Mouse (Mus musculus) spleen, postnatal 36 days (tissue): ENCODE data around the gene Gm21988.

Experiments
- DNase-seq, 2 experiments: peaks; one replicate each; pipeline ENCODE4 v3.0.0; 2022; ENCODE audit warnings: low spot score in 2 of 2, mixed read lengths in 1 of 2

Gm21988 gene

DNA sequence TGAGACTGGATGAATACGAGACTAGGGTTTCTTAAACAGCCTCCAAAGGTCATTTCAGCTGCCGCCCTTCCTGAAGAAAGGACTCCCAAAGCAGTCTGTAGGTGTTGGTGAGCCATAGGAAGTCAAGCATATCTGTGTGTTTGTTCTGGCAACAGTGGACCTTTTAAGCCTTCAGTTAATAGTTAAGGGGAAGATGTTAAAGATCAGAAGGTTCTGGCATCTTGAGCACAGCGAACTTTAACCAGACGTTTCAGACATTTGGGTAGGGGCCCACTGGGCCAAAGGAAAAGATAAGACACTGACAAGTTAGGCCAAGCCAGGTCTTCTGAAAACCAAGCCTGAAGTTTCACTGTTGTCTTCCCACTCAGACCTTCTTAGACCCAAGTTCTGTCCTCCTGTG lies 21.6 kb downstream of the Gm21988 start:
- no peak for DNase-seq

GRCm38 (mm10) chr11:70216103-70216502 lies 23.5 kb downstream of the Gm21988 start:
- no peak for DNase-seq

GRCm38 (mm10) chr11:70215301-70215700 lies 24.3 kb downstream of the Gm21988 start:
- no peak for DNase-seq

- no peak for DNase-seq
Measured at GRCm38 (mm10) chr11:70214856-70215209, 24.8 kb downstream of the Gm21988 start.

- no peak for DNase-seq
Measured at GRCm38 (mm10) chr11:70214191-70214855, 25.3 kb downstream of the Gm21988 start.

DNA sequence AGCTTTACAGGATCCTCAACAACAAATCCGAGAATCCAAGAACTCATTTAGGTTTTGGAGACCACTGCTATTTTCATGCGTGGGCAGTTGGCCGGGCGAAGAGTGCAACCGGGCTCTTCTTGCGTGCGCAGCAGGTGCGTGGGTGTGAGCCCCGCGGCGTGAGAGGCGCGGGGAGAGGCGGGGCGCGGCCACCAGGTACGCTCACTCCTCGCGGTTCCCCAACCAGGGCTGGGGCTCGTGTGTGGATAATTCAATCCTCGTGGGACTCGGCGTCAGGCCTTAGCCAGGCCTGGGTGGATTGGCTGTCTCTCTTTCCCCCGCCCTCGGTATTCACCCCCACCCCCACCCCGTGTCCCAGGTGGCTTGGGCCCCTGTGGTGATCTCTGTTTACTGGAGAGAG lies 25.9 kb downstream of the Gm21988 start:
- DNase-seq: no peak

DNA sequence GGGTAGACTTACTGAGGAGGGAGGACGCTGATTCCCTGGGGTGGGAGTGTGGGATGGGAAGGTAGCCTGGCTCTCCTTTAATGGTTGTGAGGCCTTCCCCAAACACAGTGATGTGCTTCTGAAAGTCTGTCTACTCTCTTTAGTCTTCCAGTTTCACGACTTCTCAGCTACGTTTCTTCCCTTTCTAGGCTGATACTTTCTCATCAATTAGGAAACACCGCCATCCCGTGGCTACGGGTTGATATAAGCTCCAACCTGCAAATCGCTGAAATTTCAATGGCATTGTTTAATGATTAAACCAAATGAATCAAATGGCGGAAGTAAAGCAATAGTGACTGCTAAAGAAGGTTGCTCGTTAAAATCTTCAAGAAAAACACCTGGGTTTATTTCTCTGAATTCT lies 26.7 kb downstream of the Gm21988 start:
- peak; percentile 44 to 58 for DNase-seq

- no peak for DNase-seq
Measured at GRCm38 (mm10) chr11:70212423-70212822, 27.2 kb downstream of the Gm21988 start, which contains the start of gene Slc16a11. Gene Slc16a11, plus strand, starts transcription at chr11:70212752.

GRCm38 (mm10) chr11:70211972-70212371 lies 27.7 kb downstream of the Gm21988 start:
- DNase-seq: no peak

- no peak for DNase-seq
Measured at GRCm38 (mm10) chr11:70210681-70211080, 28.9 kb downstream of the Gm21988 start.

DNA sequence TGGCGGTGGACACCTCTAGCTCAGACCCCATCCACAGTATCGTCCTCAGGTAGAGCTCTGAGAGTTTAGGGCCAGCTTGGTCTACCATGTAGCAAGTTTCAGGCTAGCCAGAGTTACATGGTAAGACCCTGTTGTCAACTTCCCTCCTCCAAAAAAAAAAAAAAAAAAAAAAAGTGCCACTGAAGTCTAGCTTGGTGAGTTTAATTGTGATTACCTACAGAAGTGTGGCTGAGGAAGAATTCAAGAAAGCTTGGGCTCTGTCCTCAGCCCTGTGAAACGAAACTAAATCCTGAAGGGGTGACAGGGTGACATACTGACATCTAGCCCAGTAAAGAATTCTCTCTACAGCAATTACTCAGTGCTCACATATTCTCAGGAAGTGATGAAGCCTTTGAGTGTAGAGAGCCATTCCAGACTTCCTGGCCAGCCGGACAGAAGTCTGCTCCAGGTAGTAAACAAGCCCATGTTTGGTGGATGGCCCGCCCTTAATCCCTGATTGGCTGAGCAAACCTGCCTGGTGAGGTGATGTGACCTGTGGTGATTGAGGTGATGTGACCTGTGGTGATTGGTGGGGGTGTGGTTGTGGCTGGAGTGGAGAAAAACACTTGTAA lies 30.7 kb downstream of the Gm21988 start:
- DNase-seq: no peak

- no peak for DNase-seq
Measured at GRCm38 (mm10) chr11:70207283-70207682, 32.3 kb downstream of the Gm21988 start.

- no peak for DNase-seq
Measured at GRCm38 (mm10) chr11:70206801-70207200, 32.8 kb downstream of the Gm21988 start.

- peak; percentile 60 to 68 for DNase-seq
Measured at GRCm38 (mm10) chr11:70201691-70202090, 37.9 kb downstream of the Gm21988 start.

- DNase-seq: no peak
Measured at GRCm38 (mm10) chr11:70200036-70200608, 39.5 kb downstream of the Gm21988 start.

GRCm38 (mm10) chr11:70199107-70199506 lies 40.5 kb downstream of the Gm21988 start:
- DNase-seq: no peak

DNA sequence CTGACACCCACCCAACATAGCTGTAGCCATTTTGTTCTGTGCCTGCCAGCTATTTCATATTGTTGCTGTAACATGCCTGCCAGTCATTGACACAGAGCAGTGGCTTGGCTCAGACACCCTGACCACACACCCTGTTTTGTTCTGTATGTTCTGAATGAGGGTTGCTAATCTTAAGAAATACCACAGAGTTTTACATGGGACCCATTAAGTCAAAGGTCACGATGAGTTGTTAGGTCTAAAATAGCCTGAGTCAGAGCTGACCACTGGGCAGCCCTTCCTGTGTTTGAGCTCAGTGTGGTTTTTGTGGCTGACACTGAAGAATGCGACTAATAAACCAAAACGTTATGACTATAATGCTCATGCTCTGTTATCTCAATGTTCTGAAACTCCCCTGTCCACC lies 41.3 kb downstream of the Gm21988 start:
- DNase-seq: no peak

DNA sequence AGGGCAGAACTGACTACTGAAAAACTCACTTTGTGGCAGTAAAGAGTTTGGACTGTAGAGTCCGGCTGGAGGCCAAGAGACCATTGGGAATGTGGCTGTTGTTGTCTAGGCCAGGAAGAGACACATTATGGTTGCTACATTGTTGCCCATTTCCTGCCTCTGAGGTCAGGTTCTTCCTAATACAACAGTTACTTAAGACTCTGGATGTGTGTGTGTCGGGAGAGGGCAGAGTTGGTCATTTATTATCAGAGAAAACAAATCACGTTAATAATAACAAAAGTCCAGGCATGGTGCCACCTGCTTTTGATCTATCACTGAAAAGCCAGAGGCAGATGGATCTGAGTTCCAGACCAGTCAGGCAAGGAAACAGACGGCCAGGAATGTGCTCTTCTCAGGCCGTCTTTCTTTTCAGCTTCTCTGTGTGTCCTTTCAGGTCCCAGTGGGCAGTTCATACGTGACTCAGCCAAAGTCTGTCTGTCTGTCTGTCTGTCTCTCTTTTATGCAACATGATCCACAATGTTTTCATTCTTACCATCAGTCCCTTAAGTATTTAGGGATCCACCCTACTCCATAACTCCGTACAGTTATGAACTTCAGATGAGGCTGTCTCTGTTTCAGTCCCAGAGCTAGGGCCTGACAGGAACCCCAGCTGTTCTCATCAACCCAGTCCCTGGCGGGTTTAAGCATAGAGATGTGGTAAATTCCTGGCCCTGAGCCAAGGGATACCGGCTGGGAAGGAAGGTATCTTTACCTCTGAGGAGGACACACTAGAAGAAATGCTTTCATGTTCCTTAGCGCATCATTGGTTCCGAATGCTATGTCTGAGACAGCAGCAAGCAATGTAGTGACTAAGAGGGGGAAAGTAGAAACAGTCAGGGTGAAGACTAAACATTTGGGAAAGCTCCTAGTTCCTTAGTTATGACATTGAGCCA lies 46.0 kb downstream of the Gm21988 start:
- no peak for DNase-seq

GRCm38 (mm10) chr11:70192157-70192556 lies 47.5 kb downstream of the Gm21988 start:
- DNase-seq: no peak

- DNase-seq: no peak
Measured at GRCm38 (mm10) chr11:70191188-70191587, 48.4 kb downstream of the Gm21988 start.

- no peak for DNase-seq
Measured at GRCm38 (mm10) chr11:70189319-70190134, 50.1 kb downstream of the Gm21988 start.
